Mouse (Mus musculus) midbrain, embryonic 16.5 days (tissue): ENCODE data around the gene Ern2. TPM values are rescaled to one million over a fixed set of nuclear protein-coding genes. Genes with fewer than 3 reads are reported as not detected.
A peak's percentile ranks its signal among the peaks of the same experiment; 100 is the strongest.

Experiments used
- ATAC-seq: fragments of 200-750 bp; cut with Nextera tagmentation; 2 replicates; pipeline ENCODE4 v1.8.0; 2017; ENCODE audit warnings: moderate TSS enrichment
- H3K27ac ChIP-seq: fragments of 300-500 bp; sonication (generic); 2 replicates; pipeline ENCODE4 v1.5.1; 2014; ENCODE audit warnings: mild to moderate bottlenecking, low read length, mixed read lengths
- H3K27me3 ChIP-seq: fragments of 300-500 bp; sonication (generic); 2 replicates; pipeline ENCODE4 v1.6.1; 2014; ENCODE audit warnings: low read depth, low read length, mixed read lengths; ENCODE audit not compliant: control insufficient read depth, insufficient read depth
- H3K36me3 ChIP-seq: fragments of 300-500 bp; sonication (generic); 2 replicates; pipeline ENCODE4 v1.6.1; 2014; ENCODE audit warnings: mild to moderate bottlenecking, low read length, moderate library complexity, mixed read lengths; ENCODE audit not compliant: control insufficient read depth, insufficient read depth
- H3K4me1 ChIP-seq: fragments of 300-500 bp; sonication (generic); 2 replicates; pipeline ENCODE4 v1.6.1; 2014; ENCODE audit warnings: mild to moderate bottlenecking, low read length, mixed read lengths; ENCODE audit not compliant: control insufficient read depth, insufficient read depth
- H3K4me2 ChIP-seq: fragments of 300-500 bp; sonication (generic); 2 replicates; pipeline ENCODE4 v1.6.1; 2014; ENCODE audit warnings: mild to moderate bottlenecking, low read length, mixed read lengths
- H3K4me3 ChIP-seq: fragments of 300-500 bp; sonication (generic); 2 replicates; pipeline ENCODE4 v1.5.1; 2014; ENCODE audit warnings: low read depth, mild to moderate bottlenecking, low read length, moderate library complexity, mixed read lengths
- H3K9ac ChIP-seq: fragments of 300-500 bp; sonication (generic); 2 replicates; pipeline ENCODE4 v1.6.1; 2014; ENCODE audit warnings: low read depth, low read length, mixed read lengths
- H3K9me3 ChIP-seq: fragments of 300-500 bp; sonication (generic); replicated peaks from 2 replicates; pipeline ENCODE4 v1.6.1; 2014; ENCODE audit warnings: mild to moderate bottlenecking, low read length, mixed read lengths; ENCODE audit not compliant: control insufficient read depth, poor library complexity, severe bottlenecking
- WGBS: fragments of 180-500 bp; shearing (Covaris S2); extraction: QIAGEN DNeasy Blood & Tissue Kit; methylation state at CpG from one replicate; pipeline ENCODE4 v1.1.7; 2014; 5-methylcytosine and 5-hydroxymethylcytosine counted together
- polyA plus RNA-seq: library from polyadenylated mRNA; unstranded; fragments of >200 nt; fragmentation: Nextera tagmentation; extraction: Ambion mirVana; gene quantifications from 2 replicates; pipeline ENCODE4 v1.2.1, GENCODE M21; 2015

Gene Ern2
- polyA plus RNA-seq, 1 experiment from 2014 or later = 2.2 TPM

- H3K27ac ChIP-seq = no peak overlapping the region
- no peak overlapping the region for H3K4me3 ChIP-seq
- peaks cover 10% of the 10 kb centered on the region for H3K4me1 ChIP-seq
- H3K27me3 ChIP-seq = no peaks in the 10 kb centered on the region
- ATAC-seq = no peak
- no peak overlapping the region for H3K4me2 ChIP-seq
- no peak overlapping the region for H3K9ac ChIP-seq
- H3K36me3 ChIP-seq = peaks cover 21% of the 10 kb centered on the region
- H3K9me3 ChIP-seq = no peaks in the 10 kb centered on the region
These were observed 48.9 kb downstream of the Ern2 start for GRCm38 (mm10) chr7:122137071-122137470.

- H3K9ac ChIP-seq = no peak overlapping the region
- H3K9me3 ChIP-seq = no peaks in the 10 kb centered on the region
- ATAC-seq = no peak
- no peaks in the 10 kb centered on the region for H3K27me3 ChIP-seq
- peaks cover 11% of the 10 kb centered on the region for H3K4me1 ChIP-seq
- peaks cover 12% of the 10 kb centered on the region; the same call in 1 of the 2 replicates for H3K36me3 ChIP-seq
- 71% methylated on average over 10 of the region's 10 CpGs for WGBS
- H3K4me3 ChIP-seq = no peak overlapping the region
- H3K27ac ChIP-seq = no peak overlapping the region
- no peak overlapping the region for H3K4me2 ChIP-seq
These were observed 50.9 kb downstream of the Ern2 start for GRCm38 (mm10) chr7:122135070-122135469.

- peak overlapping the region; percentile 73 for H3K4me2 ChIP-seq
- H3K36me3 ChIP-seq = peaks cover 5% of the 10 kb centered on the region; the same call in 1 of the 2 replicates
- no peak; the same call in 1 of the 2 replicates for ATAC-seq
- peak overlapping the region; percentile 86 for H3K9ac ChIP-seq
- peaks cover 11% of the 10 kb centered on the region for H3K4me1 ChIP-seq
- WGBS = 21% methylated on average over 8 of the region's 8 CpGs
- H3K27ac ChIP-seq = peak overlapping the region; percentile 82
- H3K27me3 ChIP-seq = no peaks in the 10 kb centered on the region
- H3K9me3 ChIP-seq = no peaks in the 10 kb centered on the region
- H3K4me3 ChIP-seq = peak overlapping the region; percentile 93
These were observed 52.7 kb downstream of the Ern2 start for GRCm38 (mm10) chr7:122133338-122133625.

GRCm38 (mm10) chr7:122132497-122133337 lies 53.3 kb downstream of the Ern2 start, which contains the start of the genes Palb2 and Dctn5:
Palb2 (minus strand) TSS chr7:122132985.
Dctn5 (plus strand) TSS chr7:122133041.
- peak within 1 kb of the TSS; percentile 93 for H3K4me3 ChIP-seq
- peaks cover 4% of the 10 kb centered on the region; the same call in 1 of the 2 replicates for H3K36me3 ChIP-seq
- peaks cover 11% of the 10 kb centered on the region for H3K4me1 ChIP-seq
- peak within 1 kb of the TSS; percentile 82 for H3K27ac ChIP-seq
- H3K27me3 ChIP-seq = no peaks in the 10 kb centered on the region
- ATAC-seq = peak; percentile 97
- no peaks in the 10 kb centered on the region for H3K9me3 ChIP-seq
- H3K4me2 ChIP-seq = peak within 1 kb of the TSS; percentile 88
- under 1% methylated on average over 54 of the region's 54 CpGs for WGBS
- peak within 1 kb of the TSS; percentile 86 for H3K9ac ChIP-seq

GRCm38 (mm10) chr7:122131834-122132233 lies 54.2 kb downstream of the Ern2 start:
- Histone ChIP-seq H3K4me2 (peak overlapping the region; percentile 88; the same call in 1 of the 2 replicates), H3K9ac (no peak overlapping the region), H3K27me3 (no peaks in the 10 kb centered on the region), H3K36me3 (peaks cover 6% of the 10 kb centered on the region; the same call in 1 of the 2 replicates), H3K4me3 (peak overlapping the region; percentile 93), H3K4me1 (peaks cover 11% of the 10 kb centered on the region), H3K27ac (no peak overlapping the region), H3K9me3 (no peaks in the 10 kb centered on the region)
- no peak for ATAC-seq

GRCm38 (mm10) chr7:122126946-122127345 lies 59.1 kb downstream of the Ern2 start:
- ATAC-seq = no peak
- Histone ChIP-seq H3K4me1 (no peaks in the 10 kb centered on the region; the same call in 1 of the 2 replicates), H3K9ac (no peak overlapping the region), H3K9me3 (no peaks in the 10 kb centered on the region), H3K36me3 (peaks cover 6% of the 10 kb centered on the region; the same call in 1 of the 2 replicates), H3K27me3 (no peaks in the 10 kb centered on the region), H3K27ac (no peak overlapping the region), H3K4me2 (no peak overlapping the region), H3K4me3 (no peak overlapping the region)
- 96% methylated on average over 11 of the region's 11 CpGs for WGBS

- ATAC-seq = no peak
- Histone ChIP-seq H3K9ac (no peak overlapping the region), H3K27me3 (no peaks in the 10 kb centered on the region), H3K4me2 (no peak overlapping the region), H3K4me1 (no peaks in the 10 kb centered on the region), H3K9me3 (no peaks in the 10 kb centered on the region), H3K36me3 (peaks cover 8% of the 10 kb centered on the region; the same call in 1 of the 2 replicates), H3K4me3 (no peak overlapping the region), H3K27ac (no peak overlapping the region)
- WGBS = 76% methylated on average over 8 of the region's 8 CpGs
These were observed 60.4 kb downstream of the Ern2 start for GRCm38 (mm10) chr7:122125636-122126035.

GRCm38 (mm10) chr7:122123518-122123917 lies 62.5 kb downstream of the Ern2 start:
- Histone ChIP-seq H3K36me3 (peaks cover 10% of the 10 kb centered on the region; the same call in 1 of the 2 replicates), H3K9ac (no peak overlapping the region), H3K27ac (no peak overlapping the region), H3K9me3 (no peaks in the 10 kb centered on the region), H3K4me2 (no peak overlapping the region), H3K4me1 (no peaks in the 10 kb centered on the region), H3K4me3 (no peak overlapping the region), H3K27me3 (no peaks in the 10 kb centered on the region)
- WGBS = 88% methylated on average over 4 of the region's 4 CpGs
- no peak for ATAC-seq
